10 mouse cellular contexts compared by ENCODE assay signal in the genomic region with DNA sequence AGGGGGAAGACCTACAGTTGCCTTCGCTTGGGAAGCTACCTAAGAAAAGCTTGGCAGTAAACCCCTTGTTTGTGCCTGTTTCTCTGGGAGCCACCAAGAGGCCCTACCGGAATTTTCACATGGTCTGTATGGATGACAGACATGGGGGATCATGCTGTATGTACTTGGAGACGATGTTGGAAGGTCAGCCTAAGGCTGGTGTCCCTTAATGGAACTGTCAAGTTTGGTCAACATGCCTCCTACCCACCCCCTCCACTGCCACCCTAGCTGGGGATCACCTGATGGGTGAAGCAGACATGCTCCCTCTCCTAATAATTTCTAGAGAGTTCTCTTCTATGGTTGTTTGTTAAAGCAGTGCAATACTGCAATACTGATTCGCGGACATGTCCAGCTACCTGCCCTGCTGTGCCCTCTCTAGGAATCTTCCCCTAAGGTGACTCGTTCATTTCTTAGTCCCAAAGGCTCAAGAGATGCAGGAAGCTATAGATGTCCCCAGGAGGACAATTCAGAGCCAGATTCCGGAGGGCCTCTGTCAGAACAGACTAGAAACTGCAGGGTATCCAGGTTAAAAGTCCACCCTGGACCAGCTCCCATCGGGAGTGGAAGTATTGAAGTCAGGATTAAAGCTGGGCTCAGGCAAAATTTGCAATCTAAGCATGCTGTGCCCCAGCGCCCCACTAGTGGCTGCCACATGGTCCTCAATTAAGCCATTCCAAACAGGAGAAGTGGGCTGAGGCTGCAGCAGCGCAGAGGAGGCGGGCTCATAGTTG. TPM values are rescaled to one million over a fixed set of nuclear protein-coding genes. Genes with fewer than 3 reads are reported as not detected.
A peak's percentile ranks its signal among the peaks of the same experiment; 100 is the strongest.
DNase-seq lines count a peak whose midpoint lies in the region; ATAC-seq and TF ChIP-seq lines count a peak whose summit lies in the region.
"Had no signal": no experiment of that assay in that cellular context is flagged by ENCODE, and none has a peak within 500 bp of the region (broad histone marks: within the 10 kb centered on the region; RNA-seq: fewer than 3 reads in every experiment).

No protein-coding gene starts in this region.

- H3K4me1 ChIP-seq in lung, embryonic 14.5 days (ENCODE audit: insufficient read depth), result peaks cover 4% of the 10 kb centered on the region; the same call in 1 of the 2 replicates
- peaks cover 34% of the 10 kb centered on the region for H3K4me1 ChIP-seq in embryonic facial prominence, embryonic 13.5 days
- H3K4me1 ChIP-seq in hindbrain, embryonic 16.5 days (ENCODE audit: control insufficient read depth, insufficient read depth, low read depth, low read length), result peaks cover 24% of the 10 kb centered on the region

- TF ChIP-seq CTCF in lung, embryonic 14.5 days (IDR thresholded peaks at IDR 0.05; ENCODE audit: low read depth), result no peak

- H3K27ac ChIP-seq in lung, embryonic 14.5 days (ENCODE audit: low read depth), result no peak overlapping the region
- H3K27ac ChIP-seq in embryonic facial prominence, embryonic 13.5 days, result no peak overlapping the region
- H3K27ac ChIP-seq in hindbrain, embryonic 16.5 days (ENCODE audit: low read depth, low read length), result no peak overlapping the region

- peaks cover 68% of the 10 kb centered on the region for H3K27me3 ChIP-seq in lung, embryonic 14.5 days (ENCODE audit: insufficient read depth, low read length)
- peaks cover 94% of the 10 kb centered on the region for H3K27me3 ChIP-seq in embryonic facial prominence, embryonic 13.5 days
- peaks cover 39% of the 10 kb centered on the region for H3K27me3 ChIP-seq in hindbrain, embryonic 16.5 days (replicated peaks; ENCODE audit: control insufficient read depth, insufficient read depth, low read length)
- peaks cover 45% of the 10 kb centered on the region for H3K27me3 ChIP-seq in myocyte (ENCODE audit: control insufficient read depth, insufficient read depth, insufficient read length)

- no peak for DNase-seq in lung, embryonic 14.5 days
- DNase-seq in lung, postnatal 25 days (ENCODE audit: low spot score), result no peak
- DNase-seq in cerebellum, adult 9-11 months, result no peak
- DNase-seq in urinary bladder, postnatal 25 days (ENCODE audit: low spot score), result no peak

- no peak for ATAC-seq in lung, embryonic 14.5 days (ENCODE audit: insufficient read depth)
- ATAC-seq in embryonic facial prominence, embryonic 13.5 days (ENCODE audit: insufficient number of reproducible peaks, insufficient read depth, low FRiP score, low TSS enrichment, low read depth), result no peak
- no peak for ATAC-seq in hindbrain, embryonic 16.5 days
- ATAC-seq in erythroid progenitor cell, adult 5-6 weeks (replicated peaks; ENCODE audit: low FRiP score, poor library complexity, severe bottlenecking), result no peak

- no peaks in the 10 kb centered on the region for H3K79me2 ChIP-seq in myocyte (ENCODE audit: control insufficient read depth, insufficient read depth)

- H3ac ChIP-seq in myocyte (ENCODE audit: control insufficient read depth, insufficient read length), result no peak overlapping the region

- no peak overlapping the region for H3K9ac ChIP-seq in lung, embryonic 14.5 days
- H3K9ac ChIP-seq in embryonic facial prominence, embryonic 13.5 days, result no peak overlapping the region
- H3K9ac ChIP-seq in hindbrain, embryonic 16.5 days (ENCODE audit: low read depth, low read length), result no peak overlapping the region

- H3K4me2 ChIP-seq in lung, embryonic 14.5 days, result peak overlapping the region; percentile 68
- H3K4me2 ChIP-seq in embryonic facial prominence, embryonic 13.5 days, result peak overlapping the region; percentile 76
- H3K4me2 ChIP-seq in hindbrain, embryonic 16.5 days (ENCODE audit: low read length), result peak overlapping the region; percentile 68
- peak overlapping the region; percentile 78 for H3K4me2 ChIP-seq in myocyte (ENCODE audit: low read depth)

- WGBS in lung, embryonic 14.5 days, result 26% methylated on average over 11 of the region's 11 CpGs
- 19% methylated on average over 11 of the region's 11 CpGs for WGBS in embryonic facial prominence, embryonic 13.5 days
- WGBS in hindbrain, embryonic 16.5 days, result 20% methylated on average over 11 of the region's 11 CpGs

- H3K36me3 ChIP-seq in lung, embryonic 14.5 days (ENCODE audit: insufficient read depth), result no peaks in the 10 kb centered on the region
- H3K36me3 ChIP-seq in embryonic facial prominence, embryonic 13.5 days, result no peaks in the 10 kb centered on the region
- no peaks in the 10 kb centered on the region for H3K36me3 ChIP-seq in hindbrain, embryonic 16.5 days (ENCODE audit: control insufficient read depth, insufficient read depth, low read length)
- no peaks in the 10 kb centered on the region for H3K36me3 ChIP-seq in myocyte (ENCODE audit: control insufficient read depth, insufficient read depth)

- no peak for TF ChIP-seq POLR2A in myocyte (IDR thresholded peaks at IDR 0.05; ENCODE audit: insufficient read length, low read depth)

- no peaks in the 10 kb centered on the region for H3K9me3 ChIP-seq in lung, embryonic 14.5 days (ENCODE audit: low read depth, low read length)
- no peaks in the 10 kb centered on the region for H3K9me3 ChIP-seq in embryonic facial prominence, embryonic 13.5 days
- no peaks in the 10 kb centered on the region for H3K9me3 ChIP-seq in hindbrain, embryonic 16.5 days (ENCODE audit: control insufficient read depth, low read length)

- peak overlapping the region; percentile 31; the same call in 1 of the 2 replicates for H3K4me3 ChIP-seq in lung, embryonic 14.5 days (ENCODE audit: low read depth, low read length)
- H3K4me3 ChIP-seq in embryonic facial prominence, embryonic 13.5 days, result peak overlapping the region; percentile 47
- H3K4me3 ChIP-seq in hindbrain, embryonic 16.5 days (ENCODE audit: low read length), result peak overlapping the region; percentile 50; the same call in 1 of the 2 replicates
- peak overlapping the region; percentile 14 for H3K4me3 ChIP-seq in myocyte
- H3K4me3 ChIP-seq: erythroblast, embryonic 14.5 days had no signal

TF ChIP-seq in myocyte, 11 proteins besides CTCF, POLR2A, EP300 and RAD21 (continues in another document):
- TF ChIP-seq TCF3 (IDR thresholded peaks at IDR 0.05; ENCODE audit: insufficient read length, low read depth) (no peak), REST (IDR thresholded peaks at IDR 0.05; ENCODE audit: insufficient read depth, insufficient read length) (no peak), CEBPB (IDR thresholded peaks at IDR 0.05; ENCODE audit: insufficient read depth, poor library complexity, severe bottlenecking) (no peak), SRF (IDR thresholded peaks at IDR 0.05; ENCODE audit: control insufficient read depth, insufficient read length, low read depth) (no peak), E2F4 (IDR thresholded peaks at IDR 0.05; ENCODE audit: insufficient read depth) (no peak), POLR2AphosphoS2 (IDR thresholded peaks at IDR 0.05; ENCODE audit: insufficient read length, low read depth) (no peak), MYOD1 (IDR thresholded peaks at IDR 0.05; ENCODE audit: control insufficient read depth in 1 of 3, insufficient read length in 2 of 3, low read depth in 2 of 3) (no peak), TCF12 (IDR thresholded peaks at IDR 0.05; ENCODE audit: insufficient read depth, poor library complexity, severe bottlenecking) (no peak)

RNA-seq across cellular contexts. Expression of gene Dnajc5g, which starts 10.2 kb away (rescaled TPM):
- polyA plus RNA-seq in lung, embryonic 14.5 days (2014; fragmentation: Nextera tagmentation; extraction: Ambion mirVana), result not detected in 2 replicates
- not detected in 2 replicates for polyA plus RNA-seq in embryonic facial prominence, embryonic 13.5 days (2015; fragmentation: Nextera tagmentation; extraction: Ambion mirVana)
- polyA plus RNA-seq in hindbrain, embryonic 16.5 days (2015; fragmentation: Nextera tagmentation; extraction: Ambion mirVana), result not detected in 2 replicates
- not detected for polyA plus RNA-seq in myocyte (2012; fragmentation: generic; extraction: Trizol)
- total RNA-seq in erythroid progenitor cell, adult 5-6 weeks (2015; ENCODE audit: low replicate concordance), result not detected in 2 replicates
- not detected in 2 replicates for total RNA-seq in erythroid progenitor cell, adult 5-6 weeks (2017; ENCODE audit: low replicate concordance)
- total RNA-seq: left cerebral cortex, postnatal 4 days had no signal
- polyA plus RNA-seq: erythroblast, embryonic 14.5 days had no signal

RNA-seq across cellular contexts. Expression of gene Slc30a3, which starts 12.1 kb away (rescaled TPM):
- 0.38 TPM in 1 of 2 replicates, not detected in the other for polyA plus RNA-seq in lung, embryonic 14.5 days (2014; fragmentation: Nextera tagmentation; extraction: Ambion mirVana)
- polyA plus RNA-seq in embryonic facial prominence, embryonic 13.5 days (2015; fragmentation: Nextera tagmentation; extraction: Ambion mirVana), result 0.73 TPM in 1 of 2 replicates, not detected in the other
- 44.3 and 52.7 TPM in 2 replicates for polyA plus RNA-seq in hindbrain, embryonic 16.5 days (2015; fragmentation: Nextera tagmentation; extraction: Ambion mirVana)
- 0.19 TPM for polyA plus RNA-seq in myocyte (2012; fragmentation: generic; extraction: Trizol)
- total RNA-seq in erythroid progenitor cell, adult 5-6 weeks (2015; ENCODE audit: low replicate concordance), result not detected in 2 replicates
- not detected in 2 replicates for total RNA-seq in erythroid progenitor cell, adult 5-6 weeks (2017; ENCODE audit: low replicate concordance)
- polyA plus RNA-seq: erythroblast, embryonic 14.5 days had no signal

RNA-seq across cellular contexts. Expression of gene Trim54, which starts 20.6 kb away (rescaled TPM):
- polyA plus RNA-seq in lung, embryonic 14.5 days (2014; fragmentation: Nextera tagmentation; extraction: Ambion mirVana), result 0.30 TPM in 1 of 2 replicates, not detected in the other
- 0.37 and 0.62 TPM in 2 replicates for polyA plus RNA-seq in embryonic facial prominence, embryonic 13.5 days (2015; fragmentation: Nextera tagmentation; extraction: Ambion mirVana)
- polyA plus RNA-seq in hindbrain, embryonic 16.5 days (2015; fragmentation: Nextera tagmentation; extraction: Ambion mirVana), result 1.00 TPM in 1 of 2 replicates, not detected in the other
- 110 TPM for polyA plus RNA-seq in myocyte (2012; fragmentation: generic; extraction: Trizol)
- not detected in 2 replicates for total RNA-seq in erythroid progenitor cell, adult 5-6 weeks (2015; ENCODE audit: low replicate concordance)
- total RNA-seq in erythroid progenitor cell, adult 5-6 weeks (2017; ENCODE audit: low replicate concordance), result not detected in 2 replicates
- total RNA-seq: left cerebral cortex, postnatal 4 days had no signal
- polyA plus RNA-seq: erythroblast, embryonic 14.5 days had no signal

RNA-seq across cellular contexts. Expression of gene Cad, which starts 41.3 kb away (rescaled TPM):
- polyA plus RNA-seq in lung, embryonic 14.5 days (2014; fragmentation: Nextera tagmentation; extraction: Ambion mirVana), result 38.0 and 43.4 TPM in 2 replicates
- 27.9 and 30.2 TPM in 2 replicates for polyA plus RNA-seq in embryonic facial prominence, embryonic 13.5 days (2015; fragmentation: Nextera tagmentation; extraction: Ambion mirVana)
- polyA plus RNA-seq in hindbrain, embryonic 16.5 days (2015; fragmentation: Nextera tagmentation; extraction: Ambion mirVana), result 11.6 and 16.8 TPM in 2 replicates
- 31.5 TPM for polyA plus RNA-seq in myocyte (2012; fragmentation: generic; extraction: Trizol)
- total RNA-seq in erythroid progenitor cell, adult 5-6 weeks (2015; ENCODE audit: low replicate concordance), result 19.3 and 24.9 TPM in 2 replicates
- total RNA-seq in erythroid progenitor cell, adult 5-6 weeks (2017; ENCODE audit: low replicate concordance), result 3.5 and 11.3 TPM in 2 replicates

RNA-seq across cellular contexts. Expression of gene Ucn, which starts 42.7 kb away (rescaled TPM):
- not detected in 2 replicates for polyA plus RNA-seq in lung, embryonic 14.5 days (2014; fragmentation: Nextera tagmentation; extraction: Ambion mirVana)
- not detected in 2 replicates for polyA plus RNA-seq in embryonic facial prominence, embryonic 13.5 days (2015; fragmentation: Nextera tagmentation; extraction: Ambion mirVana)
- polyA plus RNA-seq in hindbrain, embryonic 16.5 days (2015; fragmentation: Nextera tagmentation; extraction: Ambion mirVana), result not detected in 2 replicates
- polyA plus RNA-seq in myocyte (2012; fragmentation: generic; extraction: Trizol), result 0.78 TPM
- not detected in 2 replicates for total RNA-seq in erythroid progenitor cell, adult 5-6 weeks (2015; ENCODE audit: low replicate concordance)
- total RNA-seq in erythroid progenitor cell, adult 5-6 weeks (2017; ENCODE audit: low replicate concordance), result not detected in 2 replicates
- total RNA-seq: left cerebral cortex, postnatal 4 days had no signal
- polyA plus RNA-seq: erythroblast, embryonic 14.5 days had no signal

Comparison
In these comparisons a context has a peak if more than half of its experiments do, and no peak if none do; other contexts are left out.
1. RNA of gene Slc30a3, which starts 12.1 kb away (polyA plus RNA-seq): 44.3 to 52.7 TPM in hindbrain, embryonic 16.5 days; 0.73 TPM in embryonic facial prominence, embryonic 13.5 days, 0.38 TPM in lung, embryonic 14.5 days and 0.19 TPM in myocyte (single experiment); every median in the first group is over 10 times any median in the second.
2. RNA of gene Trim54, which starts 20.6 kb away (polyA plus RNA-seq): 110 TPM in myocyte (single experiment); 0.37 to 0.62 TPM in embryonic facial prominence, embryonic 13.5 days, 0.30 TPM in lung, embryonic 14.5 days and 1.00 TPM in hindbrain, embryonic 16.5 days; every median in the first group is over 10 times any median in the second.
3. Peak in every context shown above with its lines, with median percentiles within 50 percentile points of each other: H3K4me2 ChIP-seq and H3K4me3 ChIP-seq.